Mouse (Mus musculus) kidney, adult 2 months (tissue): ENCODE data around the gene Kdelr3.

ENCODE experiments used
- CTCF ChIP-seq: fragments of 200-500 bp; conservative IDR thresholded peaks from 2 replicates; pipeline ENCODE4 v1.5.1; 2011; ENCODE audit warnings: low read depth, mild to moderate bottlenecking, control low read depth, low read length, moderate library complexity, mixed read lengths; ENCODE audit not compliant: insufficient read depth, insufficient read length
- POLR2A ChIP-seq: fragments of 200-500 bp; IDR thresholded peaks from one replicate; pipeline ENCODE4 v1.6.1; 2011; ENCODE audit warnings: low read depth, low read length, control low read depth

DNA sequence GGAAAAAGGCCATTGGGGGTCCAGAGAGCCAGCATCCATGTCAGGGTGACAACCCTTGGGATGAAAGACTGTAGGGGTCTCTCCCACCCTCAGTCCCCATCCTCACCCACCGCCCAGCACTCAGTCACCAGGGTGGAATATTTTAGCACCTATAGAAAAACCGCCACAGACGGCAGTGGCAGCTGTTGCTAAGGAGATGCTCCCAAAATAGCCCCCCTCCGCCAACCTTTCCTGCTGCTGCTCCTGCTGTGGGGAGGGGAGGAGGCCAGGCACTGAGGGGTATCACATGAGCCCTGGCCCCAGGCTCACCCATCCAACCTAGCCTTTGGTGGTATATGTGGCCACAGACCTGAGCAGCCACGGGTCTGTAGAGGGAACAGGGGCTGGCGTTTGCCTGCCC lies 6.2 kb upstream of the Kdelr3 start:
- TF ChIP-seq POLR2A (no peak), CTCF (no peak)
